Comparison of ENCODE assay signal across 15 mouse cellular contexts in genomic region chr1:14576263-14576662, GRCm38 (mm10).
"Had no signal": no experiment of that assay in that cellular context is flagged by ENCODE, and none has a peak within 500 bp of the region (broad histone marks: within the 10 kb centered on the region; RNA-seq: fewer than 3 reads in every experiment).

No protein-coding gene starts in this region.

- H3K36me3 ChIP-seq: neural tube, embryonic 13.5 days; neural tube, embryonic 15.5 days; stomach, embryonic 15.5 days had no signal

- DNase-seq: retina, postnatal 1 day; right cerebral cortex, adult 18-20 months; right cerebral cortex, postnatal 14 days; right cerebral cortex, postnatal 25 days; right cerebral cortex, postnatal 4 days; spleen, adult 18-20 months; thymus, adult 18-20 months; thymus, adult 2 months; thymus, postnatal 14 days; thymus, postnatal 25 days; thymus, postnatal 36 days; thymus, postnatal 4 days had no signal

- H3K27ac ChIP-seq: neural tube, embryonic 13.5 days; neural tube, embryonic 15.5 days; stomach, embryonic 15.5 days had no signal

- H3K27me3 ChIP-seq: stomach, embryonic 15.5 days had no signal

- H3K4me1 ChIP-seq: neural tube, embryonic 13.5 days; neural tube, embryonic 15.5 days; stomach, embryonic 15.5 days had no signal

- H3K4me3 ChIP-seq: neural tube, embryonic 13.5 days; neural tube, embryonic 15.5 days; stomach, embryonic 15.5 days had no signal

- H3K9ac ChIP-seq: neural tube, embryonic 13.5 days; neural tube, embryonic 15.5 days; stomach, embryonic 15.5 days had no signal

- H3K9me3 ChIP-seq: neural tube, embryonic 13.5 days; neural tube, embryonic 15.5 days; stomach, embryonic 15.5 days had no signal

- H3K4me2 ChIP-seq: neural tube, embryonic 13.5 days; neural tube, embryonic 15.5 days; stomach, embryonic 15.5 days had no signal
